Mouse (Mus musculus) forebrain, embryonic 12.5 days (tissue): ENCODE results near the gene Dkc1. TPM values are rescaled to one million over a fixed set of nuclear protein-coding genes. Genes with fewer than 3 reads are reported as not detected.

Experiments used
- ATAC-seq: fragments of 200-750 bp; cut with Nextera tagmentation; 2 replicates; pipeline ENCODE4 v1.8.0; 2017; ENCODE audit warnings: moderate TSS enrichment; ENCODE audit not compliant: low FRiP score
- H3K27ac ChIP-seq: fragments of 300-500 bp; sonication (generic); 2 replicates; pipeline ENCODE4 v1.5.1; 2016; ENCODE audit warnings: mild to moderate bottlenecking
- H3K27me3 ChIP-seq: fragments of 300-500 bp; sonication (generic); 2 replicates; pipeline ENCODE4 v1.6.1; 2016; ENCODE audit warnings: mild to moderate bottlenecking
- H3K36me3 ChIP-seq: fragments of 300-500 bp; sonication (generic); replicated peaks from 2 replicates; pipeline ENCODE4 v1.6.1; 2016; ENCODE audit warnings: mild to moderate bottlenecking
- H3K4me1 ChIP-seq: fragments of 300-500 bp; sonication (generic); 2 replicates; pipeline ENCODE4 v1.6.1; 2016
- H3K4me2 ChIP-seq: fragments of 300-500 bp; sonication (generic); 2 replicates; pipeline ENCODE4 v1.6.1; 2016; ENCODE audit warnings: mild to moderate bottlenecking, moderate library complexity
- H3K4me3 ChIP-seq: fragments of 300-500 bp; sonication (generic); replicated peaks from 2 replicates; pipeline ENCODE4 v1.5.1; 2016; ENCODE audit warnings: mild to moderate bottlenecking
- H3K9ac ChIP-seq: fragments of 300-500 bp; sonication (generic); 2 replicates; pipeline ENCODE4 v1.6.1; 2016; ENCODE audit warnings: mild to moderate bottlenecking
- H3K9me3 ChIP-seq: fragments of 300-500 bp; sonication (generic); 2 replicates; pipeline ENCODE4 v1.6.1; 2016
- WGBS: fragments of 180-500 bp; shearing (Covaris S2); methylation state at CpG from one replicate; pipeline ENCODE4 v1.1.7; 2016; 5-methylcytosine and 5-hydroxymethylcytosine counted together
- polyA plus RNA-seq: library from polyadenylated mRNA; unstranded; fragments of >200 nt; fragmentation: Nextera tagmentation; extraction: Ambion mirVana; gene quantifications from 2 replicates; pipeline ENCODE4 v1.2.1, GENCODE M21; 2016

Dkc1 gene
- polyA plus RNA-seq, 1 experiment from 2014 or later: 131 TPM

DNA sequence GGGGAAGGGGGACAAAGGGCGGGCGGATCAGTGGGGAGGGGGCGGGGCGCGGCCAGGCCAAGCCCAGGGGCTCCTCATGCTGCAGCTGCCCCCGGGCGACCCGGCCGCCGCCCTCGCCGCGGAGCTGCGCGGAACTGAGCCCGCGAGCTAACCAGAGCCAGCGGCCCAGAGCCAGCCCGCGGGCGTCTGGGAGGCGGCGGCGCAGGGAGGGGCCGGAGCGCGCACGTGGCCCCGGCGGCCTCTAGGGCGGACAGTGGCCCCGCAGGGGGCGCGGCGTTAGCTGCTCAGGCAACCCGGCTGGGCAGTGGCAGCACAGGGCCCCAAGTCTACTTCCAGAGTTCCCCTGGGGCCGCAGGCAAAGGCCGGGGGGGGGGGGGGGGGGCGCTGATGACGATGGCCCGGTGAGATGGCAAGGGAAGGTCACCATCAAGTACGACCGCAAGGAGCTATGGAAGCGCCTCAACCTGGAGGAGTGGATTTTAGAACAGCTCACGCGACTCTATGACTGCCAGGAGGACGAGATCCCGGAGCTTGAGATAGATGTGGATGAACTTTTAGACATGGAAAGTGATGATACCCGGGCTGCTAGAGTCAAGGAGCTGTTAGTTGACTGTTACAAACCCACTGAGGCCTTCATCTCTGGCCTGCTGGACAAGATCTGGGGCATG is 60.1 kb downstream of the Dkc1 start:
- Histone ChIP-seq H3K4me2 (peak overlapping the region; percentile 57), H3K4me1 (no peaks in the 10 kb centered on the region), H3K4me3 (peak overlapping the region; percentile 44), H3K9ac (peak overlapping the region; percentile 55), H3K9me3 (no peaks in the 10 kb centered on the region), H3K27ac (no peak overlapping the region), H3K36me3 (no peaks in the 10 kb centered on the region), H3K27me3 (no peaks in the 10 kb centered on the region)
- WGBS: 9% methylated on average over 18 of the region's 49 CpGs
- peak; percentile 81 for ATAC-seq

Other genes with a start within 250 kb of the Dkc1 start
- gene Gab3, start 10.4 kb upstream of the Dkc1 start, polyA plus RNA-seq: 0.85 and 1.0 TPM in 2 replicates
- 19.3 and 20.7 TPM in 2 replicates for gene Mpp1, start 35.2 kb downstream of the Dkc1 start, polyA plus RNA-seq
- not detected in 2 replicates for gene Smim9, start 67.9 kb downstream of the Dkc1 start, polyA plus RNA-seq